Mouse (Mus musculus): ENCODE data around the gene Ttc36.

DNA sequence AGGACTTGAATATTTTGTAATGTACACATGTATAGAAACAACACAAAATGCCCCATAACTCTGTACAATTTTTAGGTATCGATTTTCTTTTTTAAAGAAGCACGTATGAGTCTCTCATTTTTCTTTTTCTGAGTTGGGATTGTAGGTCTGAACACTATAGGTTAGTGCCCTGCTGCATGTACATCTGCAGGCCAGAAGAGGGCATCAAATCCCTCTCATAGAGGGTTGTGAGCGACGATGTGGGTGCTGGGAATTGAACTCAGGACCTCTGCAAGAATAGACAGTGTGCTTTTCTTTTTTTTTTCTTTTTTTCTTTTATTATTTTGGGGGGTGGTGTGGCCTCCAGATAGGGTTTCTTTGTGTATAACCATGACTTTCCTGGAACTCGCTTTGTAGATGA is 31.5 kb downstream of the Ttc36 start:
- TF ChIP-seq POLR2A (IDR thresholded peaks at IDR 0.05; ENCODE audit: insufficient read depth, low read depth, low read length) (no peak), CTCF (IDR thresholded peaks at IDR 0.05; ENCODE audit: insufficient read depth, low read depth, low read length) (no peak)

Data from olfactory bulb, adult 2 months (tissue).